Mouse (Mus musculus): ENCODE results near the gene Lcn2.
"Not testable (repeated sequence)": the region's sequence is repeated elsewhere in the genome, so short reads cannot be mapped to it uniquely, and the experiment has no call there.

The Lcn2 gene

DNA sequence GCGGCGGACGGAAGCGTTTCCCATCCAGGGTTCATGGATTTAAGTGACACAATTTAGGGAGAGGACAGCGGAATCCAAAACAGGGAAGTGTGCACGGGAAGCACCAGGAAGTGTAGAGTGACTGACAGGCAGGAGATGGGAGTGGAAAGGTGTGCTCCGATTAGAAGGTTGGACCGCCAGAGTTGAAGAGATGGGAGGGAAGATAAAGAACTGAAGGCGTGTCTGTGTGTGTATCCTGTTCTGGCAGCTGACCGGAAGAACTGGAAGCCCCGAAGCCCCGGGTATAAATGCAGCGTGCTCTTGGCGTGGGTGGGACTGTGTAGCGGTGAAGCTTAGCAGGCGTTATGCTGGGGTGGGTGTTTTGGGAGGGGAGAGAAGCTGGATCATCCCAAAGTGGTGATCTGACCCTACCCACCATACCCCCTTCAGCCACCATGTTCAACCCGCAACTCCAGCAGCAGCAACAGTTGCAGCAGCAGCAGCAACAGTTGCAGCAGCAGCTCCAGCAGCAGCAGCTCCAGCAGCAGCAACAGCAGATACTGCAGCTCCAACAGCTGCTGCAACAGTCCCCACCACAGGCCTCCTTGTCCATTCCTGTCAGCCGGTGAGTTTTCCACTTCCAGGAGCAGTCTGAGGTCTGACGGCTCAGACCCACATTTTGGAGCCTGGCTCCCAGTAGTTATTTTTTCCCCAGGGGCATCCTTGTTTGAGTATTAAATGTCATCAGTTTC is 24.5 kb downstream of the Lcn2 start:
- no peak for DNase-seq

DNA sequence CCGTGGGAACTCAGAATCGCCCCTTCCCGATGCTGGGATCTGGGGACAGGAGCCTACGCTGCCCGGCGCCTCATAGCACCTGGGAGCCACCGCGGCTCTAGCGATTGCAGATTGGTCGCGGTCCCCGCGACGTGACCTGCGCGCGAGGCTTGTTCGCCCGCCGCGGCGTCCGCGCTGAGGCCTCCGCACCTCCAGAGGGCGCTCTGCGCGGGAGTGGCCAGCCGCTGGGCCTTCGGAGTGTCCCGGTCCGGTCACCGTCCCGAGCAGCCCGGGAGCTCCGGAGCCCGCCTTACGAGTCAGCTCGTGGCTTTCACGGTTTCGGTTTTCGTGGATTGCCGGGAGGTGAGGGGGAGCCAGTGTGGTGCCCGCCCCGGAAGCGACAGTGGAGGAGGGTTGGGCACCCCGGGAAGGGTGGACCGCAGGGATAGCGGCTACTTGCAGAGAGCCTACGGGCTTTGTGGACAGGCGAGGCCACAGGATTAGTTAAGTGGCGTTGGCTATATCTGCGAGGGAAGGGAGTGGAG is 25.2 kb downstream of the Lcn2 start:
- peak; percentile 89 for DNase-seq

DNA sequence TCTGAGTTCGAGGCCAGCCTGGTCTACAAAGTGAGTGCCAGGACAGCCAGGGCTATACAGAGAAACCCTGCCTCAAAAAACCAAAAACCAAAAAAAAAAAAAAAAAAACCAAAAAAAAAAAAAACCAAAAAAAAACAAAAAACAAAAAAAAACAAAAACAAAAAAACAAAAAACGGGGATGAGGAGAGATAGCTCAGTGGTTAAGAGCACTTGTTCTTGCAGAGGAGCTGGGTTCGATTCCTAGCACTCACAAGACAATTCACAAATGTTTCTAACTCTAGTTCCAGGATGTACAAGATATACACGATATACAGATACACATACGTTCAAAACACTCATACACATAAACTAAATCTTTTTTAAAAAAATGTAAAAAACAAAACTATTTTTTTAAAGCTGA is 25.8 kb downstream of the Lcn2 start:
- not testable (repeated sequence) for DNase-seq

DNA sequence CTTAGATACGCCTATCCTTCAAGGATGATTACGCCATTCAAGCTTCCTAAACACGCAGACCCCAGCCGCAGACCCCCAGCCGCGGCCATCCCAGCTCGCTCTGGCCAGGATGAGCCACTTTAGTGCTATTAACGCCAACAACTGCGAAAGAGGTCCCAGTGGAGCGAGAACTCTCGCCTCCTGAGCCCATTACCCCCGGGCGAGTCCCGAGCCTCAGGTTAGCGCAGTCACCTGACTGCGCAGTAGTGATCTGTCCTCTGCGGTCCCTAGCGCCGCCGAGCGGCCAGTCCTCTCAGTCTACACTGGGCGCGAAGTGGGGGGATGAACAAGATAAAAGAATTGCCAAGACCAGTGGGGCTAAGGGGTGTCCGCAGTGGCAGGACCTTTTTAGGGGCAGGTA is 26.6 kb downstream of the Lcn2 start:
- DNase-seq, result peak; percentile 61

DNA sequence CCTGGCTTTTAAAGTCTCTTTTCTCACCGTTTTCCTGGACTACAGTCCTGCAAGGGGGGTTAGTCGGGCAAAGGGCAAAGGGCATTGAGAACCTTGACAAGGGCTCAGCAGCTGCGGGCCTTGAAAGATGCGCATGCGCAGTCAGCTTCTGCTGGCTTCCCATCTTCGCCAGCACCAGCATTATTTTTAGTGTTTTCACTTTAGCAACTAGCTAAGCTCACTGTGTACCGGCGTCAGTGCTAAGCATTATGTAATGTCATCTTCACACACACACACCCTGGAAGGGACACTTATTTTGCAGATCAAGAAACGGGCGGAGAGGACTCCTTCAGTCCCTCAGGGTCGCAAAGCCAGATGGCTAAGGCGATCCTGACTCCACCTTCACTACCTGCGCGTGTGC is 27.3 kb downstream of the Lcn2 start:
- peak; percentile 66 for DNase-seq

DNA sequence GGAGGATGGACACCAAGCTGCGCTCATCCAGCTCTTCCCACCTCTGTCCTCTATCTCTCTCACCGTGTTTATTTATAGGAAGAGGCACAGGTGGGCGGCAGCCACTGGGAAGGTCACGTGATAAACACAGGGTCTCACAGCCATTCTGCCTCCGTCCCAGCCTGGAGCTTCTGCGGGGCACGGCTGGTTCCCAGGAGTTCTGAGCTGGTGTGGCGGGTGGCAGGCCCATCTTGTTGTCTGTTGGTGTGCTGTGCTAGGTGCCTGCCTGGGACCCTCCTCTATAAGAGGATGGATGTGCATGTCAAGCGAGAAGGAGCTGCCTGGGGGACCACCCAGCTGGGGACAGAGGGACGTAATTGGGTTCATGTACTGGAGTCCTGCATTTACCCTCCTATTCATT is 29.7 kb downstream of the Lcn2 start:
- DNase-seq, result no peak

DNA sequence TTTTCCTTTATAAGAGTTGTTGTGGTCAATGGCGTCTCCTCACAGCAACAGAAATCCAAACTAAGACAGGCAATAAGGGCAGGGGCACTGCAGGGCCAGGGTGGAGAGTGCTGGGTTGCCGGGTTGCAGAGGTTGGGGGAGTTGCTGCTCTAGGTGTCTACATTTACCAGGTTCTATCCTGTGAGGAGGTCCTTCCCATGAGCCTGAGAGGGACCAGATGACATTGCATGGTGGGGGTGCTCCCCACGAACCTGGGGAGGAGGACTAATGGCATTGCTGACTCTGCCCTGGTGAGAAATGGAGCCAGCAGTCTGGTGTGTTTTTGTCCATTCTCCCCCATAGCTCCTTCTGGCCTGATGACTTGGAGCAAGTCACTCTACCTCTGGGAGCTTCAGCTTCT is 30.3 kb downstream of the Lcn2 start:
- DNase-seq, result no peak

DNA sequence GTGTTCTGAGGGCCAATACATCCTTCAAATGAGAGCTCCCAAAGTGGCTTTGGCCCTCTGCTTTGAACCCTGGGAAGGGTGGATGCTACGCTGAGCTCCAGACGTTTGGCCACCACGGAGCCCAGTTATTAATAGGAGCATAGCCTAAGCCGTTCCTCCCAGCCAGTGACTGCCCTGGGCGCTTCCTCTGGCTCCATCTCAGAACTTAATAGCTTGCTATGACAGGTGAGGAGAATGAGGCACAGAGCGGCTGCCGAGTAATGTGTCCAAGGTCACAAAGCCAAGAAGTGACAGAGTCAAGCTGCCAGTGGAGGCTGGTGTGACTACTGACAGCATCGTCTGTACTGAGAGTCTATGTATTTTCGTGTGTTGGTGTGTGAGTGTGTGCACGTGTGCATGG is 31.8 kb downstream of the Lcn2 start:
- no peak for DNase-seq

DNA sequence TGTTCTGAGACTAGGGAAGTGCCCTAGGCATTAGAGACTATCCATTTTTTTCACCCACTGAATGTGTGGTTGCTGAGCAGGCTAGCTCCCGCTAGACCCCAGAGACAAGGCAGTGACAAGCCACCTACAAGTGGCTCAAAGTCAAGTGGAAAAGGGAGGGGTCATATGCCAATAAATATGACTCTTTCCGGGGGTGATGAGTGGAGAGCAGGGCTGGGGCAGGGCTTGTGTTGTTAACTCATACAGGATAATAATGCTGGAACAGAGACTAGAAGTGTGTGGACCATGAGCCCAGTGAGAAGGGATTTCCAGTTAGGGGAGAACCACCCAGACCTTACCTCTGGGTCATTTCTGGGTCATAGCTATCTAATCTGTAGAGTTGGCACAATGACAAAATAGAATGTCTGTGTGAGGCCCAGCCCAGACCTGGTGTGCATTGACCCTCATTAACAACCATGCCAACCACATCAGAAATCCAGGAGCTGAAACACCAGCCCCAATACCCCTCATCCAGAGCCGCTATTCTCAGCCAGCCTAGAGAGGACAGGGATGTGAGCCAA is 33.6 kb downstream of the Lcn2 start:
- no peak for DNase-seq

DNA sequence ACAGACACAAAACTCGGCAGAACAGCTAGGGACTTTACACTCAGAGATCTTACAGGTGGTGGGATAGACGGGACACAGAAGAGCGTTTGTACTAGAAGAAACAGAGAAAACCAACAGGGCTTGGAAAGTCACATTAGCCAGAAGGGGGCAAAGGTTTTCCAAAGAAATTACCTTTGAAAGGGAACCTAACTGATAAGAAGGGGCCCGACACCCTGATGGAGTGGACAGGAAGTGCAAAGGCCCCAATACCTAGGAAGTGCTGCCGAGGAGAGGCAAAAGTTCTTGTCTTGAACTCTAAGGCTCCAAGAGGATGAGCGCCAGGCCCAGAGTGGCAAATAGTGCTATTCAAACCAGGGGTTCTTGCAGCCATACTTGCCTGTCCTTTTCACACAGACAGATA is 34.2 kb downstream of the Lcn2 start:
- no peak for DNase-seq

DNA sequence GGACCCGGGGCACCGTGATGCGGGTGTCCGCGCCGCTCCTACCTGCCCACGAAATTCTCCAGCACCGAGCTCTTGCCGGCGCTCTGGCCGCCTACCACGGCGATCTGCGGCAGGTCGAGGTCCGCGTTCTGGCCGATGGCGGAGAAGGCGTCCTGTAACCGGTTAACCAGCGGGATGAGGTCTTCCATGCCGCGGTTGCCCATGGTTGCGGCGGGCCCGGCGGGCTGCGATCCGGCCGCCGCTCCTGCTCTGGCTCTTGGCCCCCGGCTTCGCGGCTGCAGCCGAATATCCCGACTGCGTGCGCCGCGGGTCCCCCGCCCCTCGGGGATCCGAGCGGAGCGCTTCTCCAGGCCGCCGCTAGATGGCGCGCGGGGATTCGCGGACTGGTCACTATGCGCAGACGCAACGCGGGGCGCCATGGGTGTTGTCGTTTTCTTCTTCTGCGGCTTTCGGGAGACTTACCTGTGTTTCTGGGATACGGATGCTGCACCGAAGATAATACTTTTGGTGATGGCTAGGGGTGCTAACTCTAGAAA is 35.0 kb downstream of the Lcn2 start, which contains the start of gene Dnm1:
Gene Dnm1 (minus strand): TSS at position 332 of the 536 bp plus-strand sequence.
- peak; percentile 97 for DNase-seq

DNA sequence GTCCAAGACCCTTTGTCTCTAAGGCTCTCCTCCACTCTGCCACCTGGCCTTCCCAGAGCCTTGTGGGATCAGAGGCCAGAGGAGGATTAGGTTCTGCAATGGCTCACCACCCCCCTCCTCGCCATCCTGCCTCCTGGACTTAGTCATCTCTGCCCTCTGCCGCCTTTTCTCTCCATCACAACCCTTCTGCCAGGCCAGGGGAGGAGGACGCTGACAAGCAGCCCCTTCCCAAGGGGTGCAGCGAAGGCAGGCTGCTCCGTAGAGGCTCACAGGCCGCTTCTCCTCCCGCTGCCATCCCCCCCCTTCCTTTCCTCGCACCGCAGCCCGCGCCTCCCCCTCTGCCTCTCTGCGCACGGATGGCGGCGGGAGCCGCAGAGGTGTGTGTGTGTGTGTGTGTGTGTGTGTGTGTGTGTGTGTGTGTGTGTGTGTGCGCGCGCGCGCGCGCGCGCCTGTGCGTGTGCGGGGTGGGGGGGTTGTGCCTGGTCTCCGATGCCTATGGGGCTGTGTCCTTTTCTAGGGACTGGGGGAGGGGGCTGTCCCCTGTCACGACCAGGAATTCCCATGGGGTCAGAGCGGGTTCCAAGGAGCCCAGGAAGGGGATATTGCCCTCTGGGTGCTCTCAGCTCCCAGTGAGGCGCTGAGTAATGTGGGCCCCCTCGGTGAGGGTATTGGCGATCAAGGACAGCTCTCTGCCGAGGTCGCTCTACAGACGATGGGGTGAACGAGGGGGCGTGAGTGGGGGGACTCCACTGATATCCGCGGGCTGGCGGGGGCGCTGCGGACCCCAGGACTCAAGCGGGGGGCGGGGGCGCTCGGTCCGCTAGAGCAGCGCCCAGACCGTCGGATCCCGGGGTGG is 35.7 kb downstream of the Lcn2 start, which contains the start of gene Ciz1:
Gene Ciz1 (plus strand): TSS at position 177 of the 856 bp plus-strand sequence.
- peak; percentile 74 for DNase-seq

DNA sequence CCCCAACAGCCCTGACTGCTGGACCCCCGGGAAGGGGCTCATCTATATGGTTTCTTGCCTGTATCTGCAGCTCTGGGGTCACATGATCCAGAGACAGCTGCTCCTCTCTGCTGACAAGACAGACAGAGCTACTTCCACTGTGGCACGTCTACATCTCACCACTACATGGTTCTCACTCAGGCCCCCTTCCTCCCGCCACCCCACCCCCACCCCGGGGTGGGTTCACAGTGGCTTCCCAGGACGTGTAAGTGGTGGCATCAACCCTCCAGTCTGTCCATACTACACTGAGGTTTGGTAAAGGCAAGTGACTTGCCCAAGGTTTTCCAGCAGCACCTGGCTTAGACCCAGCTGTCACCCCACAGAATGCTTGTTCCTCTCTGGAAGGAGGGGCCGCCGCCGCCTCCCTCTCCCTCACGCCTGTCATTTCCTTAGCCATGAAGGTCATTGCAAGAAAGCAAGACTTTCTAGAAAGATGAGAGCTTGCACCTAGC is 36.5 kb downstream of the Lcn2 start:
- no peak for DNase-seq

DNA sequence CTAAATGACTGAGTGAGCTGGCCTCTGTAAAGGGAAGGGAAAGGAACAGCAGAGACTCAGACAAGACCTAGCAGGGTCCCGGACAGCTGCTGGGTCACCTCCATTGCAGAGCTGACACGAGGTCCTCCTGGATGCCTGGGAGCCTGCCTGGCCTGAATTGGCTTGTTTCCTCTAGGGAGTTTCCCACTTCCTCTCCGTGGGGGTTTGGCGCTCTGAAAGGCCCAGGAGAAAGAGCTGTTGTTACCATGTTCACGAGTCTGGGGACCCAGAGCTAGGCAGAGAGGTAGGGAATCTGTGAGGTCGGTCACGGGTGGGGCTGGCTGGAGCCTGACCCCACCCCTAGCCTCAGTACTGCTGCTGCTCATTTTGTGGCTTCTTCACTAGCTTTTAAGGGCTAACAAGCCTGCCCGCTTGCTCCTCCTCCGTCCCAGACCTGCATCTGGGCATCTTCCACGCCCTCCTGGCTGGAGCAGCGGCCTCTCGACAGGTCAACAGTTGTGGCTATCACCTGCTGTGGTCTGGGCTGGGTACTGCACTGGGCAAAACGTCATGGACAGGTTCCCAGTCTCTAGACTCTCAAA is 37.5 kb downstream of the Lcn2 start:
- DNase-seq, result no peak

DNA sequence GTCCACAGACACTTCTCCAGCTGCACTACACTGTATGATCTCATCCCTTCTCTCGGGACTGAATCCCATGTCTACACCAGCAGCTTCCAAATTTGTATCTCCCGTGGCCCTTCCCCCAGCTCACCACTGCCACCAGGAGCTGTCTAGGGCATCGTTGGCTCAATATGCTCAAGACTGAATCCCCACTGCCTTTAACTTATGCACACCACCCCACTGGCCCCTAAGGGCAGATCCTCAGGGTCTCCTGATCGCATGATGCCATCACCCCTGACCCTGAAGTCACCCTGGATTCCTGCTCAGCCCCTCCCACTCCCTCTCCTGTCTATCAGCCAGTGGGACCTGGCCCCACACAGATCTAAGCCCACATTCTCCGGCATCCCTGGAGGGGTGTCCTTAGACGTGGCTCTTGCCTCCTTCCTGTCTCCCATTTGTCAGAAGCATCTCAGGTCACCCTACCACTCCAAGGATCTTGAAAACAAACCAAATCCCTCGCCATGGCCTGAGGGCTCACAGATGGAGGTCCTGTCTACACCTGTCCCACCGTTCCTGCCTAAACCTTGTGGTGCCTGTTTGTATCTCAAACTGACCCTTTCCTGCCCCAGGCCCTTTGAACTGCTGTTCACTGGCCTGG is 38.3 kb downstream of the Lcn2 start:
- DNase-seq, result no peak

DNA sequence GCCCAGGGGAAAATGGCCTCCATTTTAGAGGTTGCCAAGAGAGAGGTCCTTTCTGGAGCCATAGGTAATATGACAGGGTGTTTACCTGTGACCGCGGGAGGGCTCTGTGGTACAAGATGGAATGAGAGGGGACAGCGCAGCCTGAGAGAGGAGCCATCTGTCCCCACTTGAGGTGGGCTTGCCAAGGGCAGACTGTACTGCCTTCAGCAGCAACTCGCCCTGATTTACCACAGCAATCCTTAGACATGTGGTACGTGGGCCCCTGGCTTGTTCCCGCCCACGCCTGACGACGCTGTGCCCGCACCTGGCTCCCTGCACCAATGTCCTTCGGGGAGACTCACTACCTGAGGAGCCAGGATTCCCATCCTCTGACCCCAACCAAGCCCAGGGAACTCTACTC is 39.7 kb downstream of the Lcn2 start:
- DNase-seq, result no peak

DNA sequence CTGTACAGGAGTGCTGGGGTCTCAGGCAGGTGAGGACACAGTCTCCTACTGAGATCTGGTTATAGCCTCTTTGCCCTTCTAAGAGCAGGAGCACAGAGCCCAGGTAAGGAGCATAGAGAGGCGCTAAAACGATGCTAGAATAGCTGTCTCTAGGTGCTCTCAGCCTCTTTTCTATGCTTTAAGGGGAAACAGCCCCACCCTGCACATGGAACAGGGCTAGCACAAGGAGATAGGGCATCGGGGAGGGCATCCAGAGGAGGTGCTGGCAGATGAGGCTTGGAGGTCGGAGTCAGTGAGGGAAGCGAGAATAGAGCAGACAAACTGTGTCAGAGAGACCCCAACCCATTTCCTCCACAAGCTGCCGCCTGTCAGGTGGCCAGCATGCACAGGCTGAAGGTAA is 41.0 kb downstream of the Lcn2 start:
- DNase-seq, result no peak

DNA sequence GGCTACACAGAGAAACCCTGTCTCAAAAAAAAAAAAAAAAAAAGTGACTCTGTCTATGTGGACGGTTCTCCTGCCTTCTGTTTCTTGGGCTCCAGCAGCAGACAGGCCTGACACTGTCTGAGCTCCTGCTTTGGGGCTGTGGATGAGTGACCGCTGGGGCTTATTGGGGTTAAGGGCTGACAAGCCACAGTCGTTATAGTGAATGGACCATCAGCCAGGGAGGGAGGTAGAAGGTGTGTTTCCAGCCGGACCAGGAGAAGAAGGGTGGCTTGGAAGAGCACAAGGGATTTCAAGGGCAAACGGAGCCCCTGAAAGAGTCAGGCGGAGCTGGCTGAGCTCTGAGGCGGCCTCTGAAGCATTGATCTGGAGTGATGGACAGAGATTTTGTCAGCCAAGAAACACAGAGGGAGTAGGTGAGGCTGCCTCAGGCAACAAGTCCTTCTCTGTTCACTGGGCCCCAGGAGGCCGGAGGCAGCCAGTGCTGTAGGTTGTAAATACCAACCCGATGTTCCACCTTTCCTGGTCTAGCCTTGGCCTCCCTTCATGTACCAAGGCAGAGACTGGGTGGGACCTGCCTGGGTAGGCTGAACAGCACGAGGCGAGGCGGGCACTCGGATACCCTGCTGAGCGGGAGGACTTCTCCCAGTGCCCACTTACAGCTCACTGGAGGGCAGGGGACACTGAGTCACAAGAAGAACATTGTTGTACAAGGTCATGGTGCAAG is 43.3 kb downstream of the Lcn2 start:
- DNase-seq, result no peak

DNA sequence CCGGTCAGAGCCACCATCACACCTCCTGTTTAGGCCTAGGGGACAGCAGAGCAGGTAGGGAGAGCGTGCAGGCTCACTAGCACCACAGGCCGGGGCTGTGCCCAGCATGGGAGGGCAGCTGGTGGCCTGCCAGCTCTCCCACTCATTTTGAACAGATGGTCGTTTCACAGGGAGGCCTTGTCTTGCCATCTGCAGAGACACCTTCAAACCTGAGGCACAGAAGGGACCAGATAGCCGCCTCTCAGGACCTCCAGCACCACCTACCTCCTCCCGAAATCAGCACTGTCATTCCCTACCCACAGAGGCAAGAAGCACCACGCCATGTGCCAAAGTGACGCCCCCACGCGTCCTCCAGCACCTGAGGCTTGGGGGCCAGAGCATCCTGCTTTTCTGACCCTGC is 44.0 kb downstream of the Lcn2 start:
- no peak for DNase-seq

DNA sequence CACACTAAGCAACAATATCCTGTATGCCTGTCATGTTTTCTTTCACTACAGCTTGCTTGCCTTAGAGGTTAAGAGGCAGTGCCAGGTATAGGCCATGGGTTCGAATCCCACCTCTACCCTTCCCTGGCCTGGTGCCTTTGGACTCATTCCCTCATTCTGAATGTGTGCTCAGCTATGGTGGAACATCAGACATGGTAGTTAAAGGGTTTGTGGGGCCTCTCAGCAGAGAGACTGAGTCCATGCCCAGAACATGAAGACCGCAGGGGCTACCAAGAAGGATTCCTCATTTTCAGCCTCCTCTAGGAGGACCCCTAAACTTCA is 44.7 kb downstream of the Lcn2 start:
- DNase-seq, result no peak

DNA sequence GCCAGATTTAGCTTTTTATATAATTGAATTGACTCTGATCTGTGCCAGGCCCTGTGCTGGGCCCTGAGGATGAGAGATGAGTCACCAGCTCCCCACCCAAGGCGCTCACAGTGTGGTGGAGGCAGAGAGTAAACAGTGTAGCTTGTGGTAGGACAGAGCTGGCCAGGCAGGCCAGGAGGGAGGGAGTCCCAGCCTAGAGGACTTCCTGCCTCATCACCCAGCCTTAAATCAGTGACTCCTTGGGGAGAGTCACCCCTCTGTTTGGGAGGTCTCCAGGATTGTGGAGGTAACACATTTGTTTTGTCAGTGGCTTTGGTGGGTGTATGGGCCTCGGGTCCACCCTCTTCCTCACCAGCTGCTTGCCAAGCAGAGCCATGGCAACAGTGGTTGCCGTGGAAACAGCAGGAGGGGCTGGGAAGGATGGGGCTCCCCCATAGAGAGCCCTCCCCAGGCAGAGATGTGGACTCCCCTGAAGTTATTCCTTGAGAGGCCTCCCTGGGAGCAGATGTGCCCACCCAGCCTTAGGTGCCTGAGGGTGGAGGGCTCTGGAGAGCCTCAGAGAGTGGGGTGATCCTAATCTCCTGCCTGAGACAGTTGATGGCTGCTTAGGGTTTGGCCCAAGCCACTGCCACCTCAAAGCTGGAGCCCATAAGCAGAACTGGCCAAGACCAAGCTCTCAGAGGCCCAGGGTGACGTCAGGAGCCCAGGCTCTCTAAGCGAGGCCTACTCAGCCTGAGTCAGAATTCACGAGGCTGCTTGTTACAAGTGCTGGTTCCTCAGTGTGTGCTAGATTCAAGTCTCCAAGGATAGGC is 45.3 kb downstream of the Lcn2 start:
- DNase-seq, result no peak
